Mouse (Mus musculus) c-Kit-positive CD71-negative TER-119-negative erythroid progenitor cells, embryonic 14.5 days (primary cell): ENCODE data around the gene Ccp110.

ENCODE experiments used
- DNase-seq: peaks from one replicate; pipeline ENCODE4 v3.0.0-alpha.2; 2013; ENCODE audit warnings: low read depth

Ccp110 gene

DNA sequence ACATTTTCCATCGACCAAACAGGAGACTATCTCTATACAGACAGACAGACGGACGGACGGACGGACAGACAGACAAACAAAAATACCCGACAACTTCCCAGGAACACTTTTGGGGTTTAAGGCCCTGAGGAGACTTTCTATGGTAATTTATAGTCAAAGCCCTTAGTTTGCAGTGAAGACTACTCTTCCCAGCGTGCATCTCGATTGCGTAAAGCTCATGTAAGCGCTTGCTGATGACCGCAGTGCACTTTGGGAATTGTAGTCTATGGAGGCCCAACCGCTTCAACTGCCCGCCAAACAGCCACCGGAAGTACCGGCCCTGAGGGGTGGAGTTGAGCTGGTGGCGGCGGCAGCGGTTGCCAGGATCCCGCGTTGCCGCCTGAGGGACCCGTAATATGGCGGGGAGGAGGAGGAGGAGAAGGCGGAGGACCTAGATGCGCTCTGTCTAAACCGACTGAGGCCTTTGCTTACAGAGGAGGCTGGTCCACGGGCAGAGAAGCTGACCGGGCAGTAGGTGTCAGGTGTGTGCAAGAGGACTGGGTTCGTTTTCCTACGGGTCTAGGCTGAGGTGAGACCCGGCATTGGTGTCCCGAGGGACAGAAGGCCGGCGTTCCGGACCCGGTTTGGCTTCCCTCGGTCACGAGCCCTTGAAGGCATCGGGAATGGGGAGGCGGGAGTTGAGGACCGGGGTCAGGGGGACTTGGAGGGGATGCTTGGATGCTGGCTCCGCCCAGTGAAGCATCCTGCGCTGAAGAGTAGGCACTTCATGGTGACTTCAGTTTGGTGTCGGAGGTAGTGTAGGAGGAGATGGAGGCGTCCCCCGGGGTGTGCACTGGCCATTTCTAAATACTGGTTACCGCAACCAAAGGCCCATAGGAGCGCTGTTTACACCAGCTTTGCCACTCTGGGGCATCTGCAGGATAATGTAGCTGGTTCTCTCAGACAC lies at the start of gene Ccp110:
Gene Ccp110, plus strand, starts transcription at position 325 of the 946 bp plus-strand sequence.
- peak; percentile 93 for DNase-seq

- no peak for DNase-seq
Observed at GRCm38 (mm10) chr7:118667773-118668172, 44.6 kb upstream of the Ccp110 start.

- DNase-seq = no peak
Observed at GRCm38 (mm10) chr7:118670142-118670541, 42.2 kb upstream of the Ccp110 start.

DNA sequence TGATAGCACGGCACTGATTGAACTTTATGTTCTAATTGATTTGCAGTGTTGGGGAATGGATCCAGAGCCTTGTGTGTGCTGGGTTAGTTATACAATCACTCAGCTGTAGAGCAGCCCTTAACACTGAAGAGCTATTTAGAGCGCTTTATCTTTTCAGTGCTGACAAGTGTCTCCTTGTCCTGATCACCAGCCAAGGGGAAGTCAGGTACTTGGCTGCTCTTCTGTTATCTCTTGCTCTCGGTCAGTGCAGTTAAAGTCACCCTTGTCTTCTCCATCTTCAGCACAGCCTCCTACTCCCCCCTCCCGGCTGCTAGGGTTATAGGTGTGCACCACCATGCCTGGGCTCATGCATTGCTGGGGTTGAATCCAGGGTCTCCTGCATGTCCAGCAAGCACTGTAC lies 35.5 kb upstream of the Ccp110 start:
- DNase-seq = no peak

GRCm38 (mm10) chr7:118688199-118688598 lies 24.2 kb upstream of the Ccp110 start:
- DNase-seq = no peak

DNA sequence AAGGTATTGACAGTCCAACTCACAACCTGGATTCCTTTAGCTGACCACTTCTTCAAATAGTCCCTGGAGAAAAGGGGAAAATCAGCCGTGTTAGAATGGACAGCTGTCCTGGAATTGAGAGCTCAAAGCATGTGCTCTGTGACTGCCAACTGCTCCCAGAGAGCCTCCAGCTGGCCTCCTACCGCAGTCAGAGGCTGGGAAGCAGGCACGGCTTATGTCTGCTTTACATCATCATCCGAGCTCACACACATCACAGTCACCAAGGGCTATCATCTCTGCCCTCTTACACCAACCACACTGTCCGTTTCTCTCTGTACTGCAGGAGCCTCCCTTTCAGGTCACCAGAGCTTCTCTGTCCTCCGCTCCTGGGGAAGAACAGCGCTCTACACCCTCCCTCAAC lies 23.3 kb upstream of the Ccp110 start:
- DNase-seq = no peak

DNA sequence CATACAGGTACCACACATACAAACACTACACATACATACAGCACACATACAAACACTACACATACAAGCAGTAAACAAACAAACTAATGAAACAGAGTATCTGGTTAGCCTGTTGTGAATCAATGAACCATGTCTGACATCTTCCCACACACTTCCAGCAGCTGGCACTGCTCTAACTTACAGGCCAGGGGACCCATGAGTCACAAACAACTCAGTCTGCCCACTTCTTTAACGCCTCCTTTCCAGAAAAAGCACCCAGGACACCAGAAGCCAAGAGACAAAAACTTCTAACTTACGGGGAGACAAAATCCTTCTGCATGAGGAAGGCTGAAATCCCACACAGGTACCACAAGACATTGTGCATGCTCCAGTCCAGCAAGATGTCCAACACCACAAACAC lies 21.1 kb upstream of the Ccp110 start:
- DNase-seq = no peak

- DNase-seq = no peak
Observed at GRCm38 (mm10) chr7:118696146-118696545, 16.2 kb upstream of the Ccp110 start.

DNA sequence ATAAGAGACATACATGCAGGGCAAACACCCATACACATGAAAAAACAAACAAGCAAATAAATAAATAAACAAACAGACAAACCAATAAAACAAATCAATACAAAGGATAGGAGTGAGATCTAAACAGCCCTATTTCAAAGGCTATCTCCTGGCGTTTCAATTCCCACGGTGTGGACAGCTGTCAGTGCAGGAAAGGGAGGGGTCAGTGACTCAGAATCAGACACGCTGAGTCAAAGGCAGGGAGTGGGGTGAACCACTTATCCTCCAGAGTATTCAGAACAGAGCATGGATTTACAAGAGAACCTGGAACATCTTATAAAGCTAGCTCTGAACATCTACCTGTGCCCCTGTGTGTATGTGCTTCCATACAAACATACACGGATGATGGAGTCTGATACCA lies 15.2 kb upstream of the Ccp110 start:
- DNase-seq = no peak

GRCm38 (mm10) chr7:118698882-118699281 lies 13.5 kb upstream of the Ccp110 start:
- no peak for DNase-seq

DNA sequence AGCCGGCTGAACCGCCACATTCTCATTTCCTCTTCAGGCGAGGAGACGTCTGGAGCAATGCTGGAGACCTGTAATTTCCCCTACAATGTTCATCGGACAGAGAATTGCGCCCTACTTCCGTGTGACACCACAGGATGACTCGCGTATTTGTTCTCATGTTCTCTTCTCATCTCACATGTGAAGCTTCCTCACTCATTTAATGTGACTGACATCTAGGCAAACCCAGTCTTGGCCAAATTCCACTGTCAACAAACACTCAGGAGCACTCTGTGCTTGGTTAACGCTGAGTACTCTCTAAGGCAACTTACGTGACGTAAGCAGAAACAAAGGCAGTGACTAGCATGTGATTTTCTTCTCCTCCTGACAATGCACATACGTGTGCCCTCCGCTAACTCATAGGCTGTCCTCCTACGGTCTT lies 9.2 kb upstream of the Ccp110 start:
- no peak for DNase-seq

- no peak for DNase-seq
Observed at GRCm38 (mm10) chr7:118704001-118704850, 8.1 kb upstream of the Ccp110 start.

DNA sequence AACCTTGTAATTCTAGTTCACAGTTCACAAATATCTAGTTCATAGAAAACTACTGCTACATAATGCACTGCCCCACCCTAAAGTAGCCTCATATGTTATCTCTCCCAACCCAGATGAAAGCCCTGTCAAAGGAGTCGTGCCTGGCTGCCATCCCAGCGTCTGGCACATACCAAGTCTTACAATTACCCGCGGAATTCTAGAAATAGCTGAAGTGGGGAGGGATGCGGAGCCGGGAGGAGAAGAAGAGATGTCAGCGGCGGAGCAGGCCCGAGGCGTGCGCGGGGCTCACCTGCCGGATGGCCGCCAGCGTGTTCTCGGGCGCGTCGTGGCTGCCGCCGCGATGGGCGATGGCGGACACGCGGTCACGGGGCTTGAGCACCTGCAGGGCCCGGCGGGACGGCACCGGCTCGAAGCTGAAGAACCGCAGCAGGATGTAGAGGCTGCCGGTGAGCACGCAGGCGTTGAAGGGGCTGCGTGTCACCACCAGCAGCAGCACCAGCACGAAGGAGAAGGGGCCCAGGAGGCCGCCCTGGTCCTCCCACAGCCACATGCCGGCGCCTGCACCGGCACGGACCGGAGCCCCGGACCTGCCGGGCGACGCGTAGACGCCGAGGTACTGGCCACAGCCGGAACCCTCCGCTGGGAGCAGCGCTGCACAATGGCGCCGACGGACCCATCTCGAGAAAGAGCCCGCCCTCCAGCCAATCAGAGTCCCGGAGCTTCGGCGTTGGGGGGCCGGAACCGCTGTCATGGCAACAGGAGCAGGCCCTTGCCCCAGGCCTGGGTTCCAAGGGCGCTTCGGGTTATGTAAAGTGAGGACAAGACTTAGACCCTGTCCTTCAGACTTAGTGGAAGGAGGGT lies 7.0 kb upstream of the Ccp110 start, which contains the start of gene Gde1:
Gene Gde1, minus strand, starts transcription at position 678 of the 861 bp plus-strand sequence.
- DNase-seq = peak; percentile 59

- DNase-seq = no peak
Observed at GRCm38 (mm10) chr7:118706051-118706450, 6.3 kb upstream of the Ccp110 start.

GRCm38 (mm10) chr7:118706488-118706887 lies 5.9 kb upstream of the Ccp110 start:
- no peak for DNase-seq

DNA sequence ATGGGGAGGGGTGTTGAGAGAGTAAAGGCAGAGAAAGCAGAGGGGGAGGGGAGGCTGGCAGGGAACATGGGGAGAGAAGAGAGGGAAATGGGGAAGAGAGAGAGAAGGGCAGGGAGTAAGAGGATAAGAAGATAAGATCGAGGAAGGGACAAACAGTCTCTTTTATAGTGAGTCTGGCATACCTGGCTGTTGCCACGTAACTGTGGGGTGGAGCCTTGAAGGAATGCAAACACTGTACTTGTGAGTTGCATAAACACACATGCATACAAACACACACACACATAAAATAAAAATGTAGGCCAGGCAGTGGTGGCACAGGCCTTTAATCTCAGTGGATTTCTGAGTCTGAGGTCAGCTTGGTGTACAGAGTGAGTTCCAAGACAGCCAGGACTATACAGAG lies 5.1 kb upstream of the Ccp110 start:
- DNase-seq = no peak

DNA sequence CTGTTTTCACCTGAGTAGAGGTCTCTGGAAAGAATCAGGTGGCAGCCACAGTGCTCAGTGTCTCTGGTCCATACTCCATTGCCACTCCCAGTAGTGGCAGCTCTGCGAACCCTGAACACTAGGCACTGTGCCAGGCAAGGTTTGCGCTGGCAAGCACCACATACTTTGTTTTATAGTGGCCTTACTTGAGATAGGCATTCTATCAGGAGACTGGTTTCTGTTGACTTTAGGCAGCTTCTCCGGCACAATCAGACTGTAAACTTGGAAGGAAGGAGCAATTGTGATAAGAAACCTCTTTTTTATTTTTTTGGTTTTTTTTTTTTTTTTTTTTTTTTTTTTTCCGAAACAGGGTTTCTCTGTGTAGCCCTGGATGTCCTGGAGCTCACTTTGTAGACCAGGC lies 4.3 kb upstream of the Ccp110 start:
- DNase-seq = no peak

DNA sequence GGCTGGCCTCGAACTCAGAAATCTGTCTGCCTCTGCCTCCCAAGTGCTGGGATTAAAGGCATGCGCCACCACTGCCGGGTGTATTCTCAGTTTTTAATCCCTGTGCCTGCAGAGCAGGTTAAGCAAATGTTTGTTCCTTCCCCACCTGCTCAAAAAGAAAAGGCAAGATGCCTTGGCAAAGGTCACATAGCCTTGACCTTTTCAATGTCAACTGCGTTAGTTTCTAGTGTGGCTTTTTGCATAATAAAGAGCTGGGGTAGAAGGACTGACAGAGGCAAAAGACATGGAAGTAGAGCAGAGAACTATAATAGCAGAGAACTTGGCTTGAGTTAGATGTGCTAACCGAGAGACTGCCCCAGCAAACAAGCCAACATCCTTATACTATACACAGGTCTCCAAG lies 1.6 kb upstream of the Ccp110 start:
- no peak for DNase-seq

DNA sequence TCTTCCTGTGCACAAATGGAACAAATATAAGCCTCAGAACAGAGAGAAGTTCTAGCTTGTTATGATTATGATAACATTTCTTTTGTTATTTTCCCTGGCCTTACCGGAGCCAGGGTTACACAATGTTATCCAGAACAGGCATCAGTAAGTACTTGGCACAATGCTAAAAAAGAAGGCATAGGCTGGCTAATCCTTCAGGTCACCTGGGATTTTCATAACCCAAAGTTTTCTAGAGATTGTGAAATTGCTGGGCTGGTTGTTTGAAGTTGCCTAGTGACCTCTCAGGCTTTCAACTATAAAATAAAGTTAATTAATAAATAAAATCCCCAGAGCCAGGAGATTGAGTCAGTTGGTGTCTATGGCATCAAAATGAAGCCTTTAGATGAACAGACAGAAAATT lies 2.5 kb downstream of the Ccp110 start:
- no peak for DNase-seq

DNA sequence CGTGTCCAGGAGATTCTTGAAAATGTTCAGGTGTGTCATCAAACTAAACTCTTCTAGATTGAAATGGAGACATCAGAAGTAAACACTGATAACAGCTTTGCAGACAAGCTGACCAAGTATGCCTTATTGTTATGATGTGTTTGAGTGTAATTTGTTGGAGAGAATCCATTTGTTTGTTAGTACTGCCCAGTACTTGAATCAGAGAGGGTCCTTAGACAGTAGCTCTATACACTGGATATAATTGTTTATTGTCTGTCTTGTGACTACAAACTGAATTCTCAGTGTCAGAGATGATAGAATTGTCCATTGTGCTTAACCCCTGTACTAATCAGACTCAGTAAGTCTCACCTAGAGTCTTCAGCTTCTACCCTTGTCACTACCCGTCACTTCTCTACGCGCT lies 5.7 kb downstream of the Ccp110 start:
- no peak for DNase-seq

GRCm38 (mm10) chr7:118723927-118724326 lies 11.6 kb downstream of the Ccp110 start:
- DNase-seq = no peak

GRCm38 (mm10) chr7:118725459-118725858 lies 13.1 kb downstream of the Ccp110 start:
- no peak for DNase-seq
